Mouse (Mus musculus) embryonic facial prominence, embryonic 11.5 days (tissue): ENCODE data around the gene Usp29. TPM values are rescaled to one million over a fixed set of nuclear protein-coding genes. Genes with fewer than 3 reads are reported as not detected.

ENCODE experiments used
- ATAC-seq: fragments of 200-750 bp; cut with Nextera tagmentation; replicated peaks from 2 replicates; pipeline ENCODE4 v1.8.0; 2017; ENCODE audit warnings: low read depth; ENCODE audit not compliant: insufficient number of reproducible peaks, low FRiP score, low TSS enrichment
- DNase-seq: peaks from one replicate; pipeline ENCODE4 v3.0.0-alpha.2; 2015; ENCODE audit warnings: low spot score
- H3K27ac ChIP-seq: fragments of 300-500 bp; sonication (generic); replicated peaks from 2 replicates; pipeline ENCODE4 v1.5.1; 2014; ENCODE audit warnings: mild to moderate bottlenecking, low read depth, low read length, control low read depth
- H3K27me3 ChIP-seq: fragments of 300-500 bp; sonication (generic); 2 replicates; pipeline ENCODE4 v1.6.1; 2014; ENCODE audit warnings: mild to moderate bottlenecking, low read length, moderate library complexity, mixed read lengths; ENCODE audit not compliant: control insufficient read depth, insufficient read depth
- H3K36me3 ChIP-seq: fragments of 300-500 bp; sonication (generic); replicated peaks from 2 replicates; pipeline ENCODE4 v1.6.1; 2014; ENCODE audit warnings: low read depth, mild to moderate bottlenecking, low read length, moderate library complexity, mixed read lengths; ENCODE audit not compliant: control insufficient read depth, insufficient read depth
- H3K4me1 ChIP-seq: fragments of 300-500 bp; sonication (generic); 2 replicates; pipeline ENCODE4 v1.6.1; 2014; ENCODE audit warnings: low read length, mixed read lengths; ENCODE audit not compliant: control insufficient read depth, insufficient read depth
- H3K4me2 ChIP-seq: fragments of 300-500 bp; sonication (generic); 2 replicates; pipeline ENCODE4 v1.6.1; 2014; ENCODE audit warnings: low read depth, mild to moderate bottlenecking, control low read depth, low read length, moderate library complexity
- H3K4me3 ChIP-seq: fragments of 300-500 bp; sonication (generic); 2 replicates; pipeline ENCODE4 v1.5.1; 2014; ENCODE audit warnings: low read depth, low read length, control low read depth
- H3K9ac ChIP-seq: fragments of 300-500 bp; sonication (generic); replicated peaks from 2 replicates; pipeline ENCODE4 v1.6.1; 2014; ENCODE audit warnings: mild to moderate bottlenecking, control low read depth, low read length
- H3K9me3 ChIP-seq: fragments of 300-500 bp; sonication (generic); replicated peaks from 2 replicates; pipeline ENCODE4 v1.6.1; 2016; ENCODE audit warnings: mild to moderate bottlenecking, low read length, inconsistent platforms, mixed read lengths; ENCODE audit not compliant: control insufficient read depth
- WGBS: fragments of 180-500 bp; shearing (Covaris S2); extraction: QIAGEN DNeasy Blood & Tissue Kit; methylation state at CpG from one replicate; pipeline ENCODE4 v1.1.7; 2014; 5-methylcytosine and 5-hydroxymethylcytosine counted together
- polyA plus RNA-seq: library from polyadenylated mRNA; unstranded; fragments of >200 nt; fragmentation: Nextera tagmentation; extraction: Ambion mirVana; gene quantifications from 2 replicates; pipeline ENCODE4 v1.2.1, GENCODE M21; 2014

Gene Usp29
- polyA plus RNA-seq, 1 experiment from 2014 or later: 15.2 TPM

DNA sequence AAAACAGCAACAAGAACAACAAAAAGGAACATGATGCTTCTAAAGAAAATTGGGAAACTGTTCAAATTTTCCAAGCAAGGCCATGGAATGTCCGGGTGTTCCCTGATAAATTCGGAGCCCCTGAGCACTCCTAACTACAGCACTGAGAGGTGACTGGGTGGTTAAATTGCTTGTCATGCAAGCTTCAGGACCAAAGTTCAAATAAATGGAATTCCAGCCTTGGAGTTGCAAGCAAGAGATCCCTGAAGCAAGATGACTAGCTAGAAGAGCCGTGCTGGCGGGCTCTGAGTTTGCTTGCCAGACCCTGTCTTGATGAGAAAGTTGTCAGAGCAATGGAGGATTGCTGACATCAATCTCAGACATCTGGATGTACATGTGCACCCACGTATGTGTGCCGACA lies 71.3 kb downstream of the Usp29 start:
- Histone ChIP-seq H3K36me3 (no peaks in the 10 kb centered on the region), H3K27me3 (no peaks in the 10 kb centered on the region), H3K27ac (no peak overlapping the region), H3K4me2 (no peak overlapping the region), H3K4me1 (no peaks in the 10 kb centered on the region), H3K4me3 (no peak overlapping the region), H3K9me3 (no peaks in the 10 kb centered on the region), H3K9ac (no peak overlapping the region)
- DNase-seq (no peak), ATAC-seq (no peak)
- WGBS: 80% methylated on average over 6 of the region's 6 CpGs

DNA sequence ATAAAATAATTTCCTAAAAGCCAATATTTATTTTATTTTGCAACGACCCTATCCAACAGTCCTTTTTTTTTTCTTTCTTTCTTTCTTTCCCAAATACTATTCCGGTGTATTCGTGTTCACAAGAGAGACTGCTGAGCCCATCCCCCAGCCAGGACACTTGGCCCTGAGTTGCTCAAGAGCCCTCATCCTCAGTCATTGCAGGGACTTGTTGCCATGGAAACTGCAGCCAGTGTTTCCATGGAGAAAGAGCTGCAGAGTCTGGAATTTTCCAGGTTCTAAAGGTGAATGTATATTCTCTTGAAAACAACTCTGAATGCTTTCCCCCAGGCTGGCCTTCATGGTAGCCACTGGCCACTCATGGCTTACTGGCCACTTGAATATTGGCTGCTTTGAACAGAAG lies 80.2 kb downstream of the Usp29 start:
- no peak overlapping the region for H3K4me3 ChIP-seq
- H3K36me3 ChIP-seq: no peaks in the 10 kb centered on the region
- peak; percentile 73 for DNase-seq
- H3K27ac ChIP-seq: no peak overlapping the region
- no peaks in the 10 kb centered on the region for H3K9me3 ChIP-seq
- H3K27me3 ChIP-seq: no peaks in the 10 kb centered on the region
- no peak overlapping the region for H3K4me2 ChIP-seq
- ATAC-seq: no peak
- 65% methylated on average over 3 of the region's 3 CpGs for WGBS
- H3K9ac ChIP-seq: no peak overlapping the region
- no peaks in the 10 kb centered on the region; the same call in 1 of the 2 replicates for H3K4me1 ChIP-seq

DNA sequence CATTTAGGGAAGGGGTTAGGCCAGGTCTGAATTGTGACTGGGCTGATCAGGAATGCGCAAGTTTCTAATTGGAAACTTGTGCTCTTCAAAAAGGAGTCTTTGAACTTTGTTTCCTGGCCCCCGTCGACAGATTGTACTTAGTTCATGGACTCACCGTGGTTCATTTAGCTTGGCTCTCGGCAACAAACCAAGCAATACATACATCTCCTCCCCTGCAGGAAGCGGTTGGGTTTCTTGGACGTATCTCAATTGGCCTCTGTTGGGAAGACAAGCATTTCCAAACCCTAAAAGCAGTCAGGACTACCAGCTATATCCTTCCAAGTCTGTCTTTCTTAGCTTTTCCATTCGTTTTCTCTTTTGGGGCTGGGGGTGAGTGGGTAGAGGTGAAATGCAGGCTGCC lies 84.6 kb downstream of the Usp29 start:
- H3K4me3 ChIP-seq: no peak overlapping the region
- no peaks in the 10 kb centered on the region for H3K9me3 ChIP-seq
- H3K36me3 ChIP-seq: no peaks in the 10 kb centered on the region
- H3K27me3 ChIP-seq: no peaks in the 10 kb centered on the region
- DNase-seq: peak; percentile 26
- no peak overlapping the region for H3K4me2 ChIP-seq
- no peak overlapping the region for H3K9ac ChIP-seq
- H3K4me1 ChIP-seq: no peaks in the 10 kb centered on the region; the same call in 1 of the 2 replicates
- ATAC-seq: no peak
- WGBS: 14% methylated on average over 8 of the region's 8 CpGs
- no peak overlapping the region; the same call in 1 of the 2 replicates for H3K27ac ChIP-seq

DNA sequence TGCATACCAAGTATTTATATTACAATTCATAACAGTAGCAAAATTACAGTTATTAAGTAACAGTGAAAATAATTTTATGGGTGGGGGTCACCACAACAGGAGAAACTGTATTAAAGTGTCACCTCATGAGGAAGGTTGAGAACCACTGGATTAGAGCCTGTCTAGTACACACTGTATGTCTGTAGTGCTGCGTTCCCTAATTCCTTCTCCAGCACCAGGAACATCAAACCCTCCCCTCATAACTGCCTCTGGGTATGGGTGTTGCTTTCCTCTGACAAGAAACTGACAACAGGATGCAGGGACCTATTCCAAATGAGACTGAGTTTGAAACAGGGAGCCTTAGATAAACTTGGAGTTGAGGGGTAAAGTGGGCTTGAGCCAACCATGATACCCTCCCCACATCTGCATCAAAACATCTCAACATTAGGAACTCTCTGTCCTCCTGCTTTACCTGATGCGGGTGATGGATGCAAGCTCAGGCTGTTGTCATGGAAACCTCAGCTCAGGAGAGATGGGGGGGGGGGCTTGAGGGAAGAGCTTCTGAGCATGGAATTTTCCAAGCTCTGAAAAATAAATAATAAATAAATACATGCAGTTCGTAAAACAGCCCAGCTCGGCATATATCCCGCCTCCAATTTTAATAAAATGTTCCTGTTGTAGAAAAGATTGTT lies 86.5 kb downstream of the Usp29 start:
- WGBS: 88% methylated on average over 5 of the region's 5 CpGs
- H3K27ac ChIP-seq: no peak overlapping the region
- H3K4me3 ChIP-seq: no peak overlapping the region
- no peaks in the 10 kb centered on the region for H3K9me3 ChIP-seq
- H3K36me3 ChIP-seq: no peaks in the 10 kb centered on the region
- ATAC-seq (no peak), DNase-seq (no peak)
- H3K4me1 ChIP-seq: no peaks in the 10 kb centered on the region; the same call in 1 of the 2 replicates
- H3K27me3 ChIP-seq: no peaks in the 10 kb centered on the region
- no peak overlapping the region for H3K9ac ChIP-seq
- H3K4me2 ChIP-seq: no peak overlapping the region

DNA sequence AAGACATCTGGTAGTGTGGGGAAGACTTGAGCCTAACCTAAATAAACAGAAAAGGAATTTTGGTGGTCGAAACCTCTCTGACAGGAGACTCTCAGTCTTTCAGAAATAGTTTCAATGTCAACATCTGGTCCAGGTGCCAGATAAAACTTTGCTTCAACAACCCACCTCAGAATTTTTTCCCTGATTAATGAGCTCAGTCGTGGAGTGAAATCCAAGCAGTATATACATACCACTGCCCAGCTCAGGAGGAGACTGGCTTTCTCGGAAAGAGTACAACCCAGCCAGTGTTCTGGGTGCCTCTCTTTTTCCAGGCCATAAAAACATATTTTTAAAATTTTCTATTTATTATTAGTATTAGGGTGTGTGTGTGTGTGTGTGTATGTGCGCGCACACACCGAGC lies 89.9 kb downstream of the Usp29 start:
- DNase-seq (no peak), ATAC-seq (no peak)
- H3K36me3 ChIP-seq: no peaks in the 10 kb centered on the region
- H3K4me2 ChIP-seq: no peak overlapping the region
- H3K4me3 ChIP-seq: no peak overlapping the region
- H3K9ac ChIP-seq: no peak overlapping the region
- H3K4me1 ChIP-seq: no peaks in the 10 kb centered on the region; the same call in 1 of the 2 replicates
- WGBS: 68% methylated on average over 6 of the region's 6 CpGs
- no peak overlapping the region for H3K27ac ChIP-seq
- H3K9me3 ChIP-seq: no peaks in the 10 kb centered on the region
- H3K27me3 ChIP-seq: no peaks in the 10 kb centered on the region

DNA sequence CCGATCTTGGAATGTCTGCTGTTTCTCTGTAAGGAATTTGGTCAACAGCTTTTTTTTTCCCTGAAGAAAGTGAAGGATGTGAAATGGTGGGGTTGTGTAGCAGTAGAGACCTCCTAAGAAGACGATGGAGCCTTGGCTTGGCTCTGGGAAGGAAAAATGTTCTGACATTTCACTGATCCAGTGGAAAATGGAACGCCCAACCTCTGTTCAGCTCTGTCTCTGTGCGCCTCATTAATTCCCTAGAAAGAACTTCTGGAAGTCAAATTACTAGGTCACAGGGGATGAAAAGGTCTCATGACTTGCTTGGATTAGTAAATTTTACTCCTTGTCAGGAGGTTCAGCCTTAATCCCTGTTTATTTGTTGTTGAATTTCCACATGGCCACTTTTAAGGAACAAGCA lies 92.3 kb downstream of the Usp29 start:
- 55% methylated on average over 4 of the region's 4 CpGs for WGBS
- DNase-seq: no peak

DNA sequence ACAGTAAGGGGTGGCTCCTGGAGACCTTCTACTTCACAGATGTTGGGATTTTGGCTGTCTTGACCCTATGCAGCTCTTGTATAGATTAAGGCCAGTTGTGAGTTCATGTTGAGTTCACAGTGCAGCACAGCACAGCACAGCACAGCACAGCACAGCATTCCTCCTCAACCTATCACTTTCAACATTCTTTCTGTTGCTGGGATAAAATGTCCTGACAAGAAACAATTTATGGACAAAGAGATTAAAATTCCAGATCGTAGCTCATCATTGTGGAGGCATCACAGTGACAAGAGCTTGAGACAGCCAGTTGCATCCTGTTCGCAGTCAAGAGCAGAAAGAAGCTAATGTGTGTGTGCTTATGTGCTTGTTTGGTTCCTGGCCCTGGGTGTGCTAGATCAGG lies 93.3 kb downstream of the Usp29 start:
- DNase-seq: no peak
- H3K27me3 ChIP-seq: no peaks in the 10 kb centered on the region

More for the DNA sequence above, 92.3 kb downstream of the Usp29 start:
- no peaks in the 10 kb centered on the region for H3K36me3 ChIP-seq
- no peak overlapping the region for H3K4me3 ChIP-seq
- no peak overlapping the region for H3K9ac ChIP-seq
- no peak overlapping the region for H3K27ac ChIP-seq
- no peak for ATAC-seq
- no peaks in the 10 kb centered on the region for H3K27me3 ChIP-seq
- H3K4me2 ChIP-seq: no peak overlapping the region
- no peaks in the 10 kb centered on the region for H3K9me3 ChIP-seq
- no peaks in the 10 kb centered on the region for H3K4me1 ChIP-seq

DNA sequence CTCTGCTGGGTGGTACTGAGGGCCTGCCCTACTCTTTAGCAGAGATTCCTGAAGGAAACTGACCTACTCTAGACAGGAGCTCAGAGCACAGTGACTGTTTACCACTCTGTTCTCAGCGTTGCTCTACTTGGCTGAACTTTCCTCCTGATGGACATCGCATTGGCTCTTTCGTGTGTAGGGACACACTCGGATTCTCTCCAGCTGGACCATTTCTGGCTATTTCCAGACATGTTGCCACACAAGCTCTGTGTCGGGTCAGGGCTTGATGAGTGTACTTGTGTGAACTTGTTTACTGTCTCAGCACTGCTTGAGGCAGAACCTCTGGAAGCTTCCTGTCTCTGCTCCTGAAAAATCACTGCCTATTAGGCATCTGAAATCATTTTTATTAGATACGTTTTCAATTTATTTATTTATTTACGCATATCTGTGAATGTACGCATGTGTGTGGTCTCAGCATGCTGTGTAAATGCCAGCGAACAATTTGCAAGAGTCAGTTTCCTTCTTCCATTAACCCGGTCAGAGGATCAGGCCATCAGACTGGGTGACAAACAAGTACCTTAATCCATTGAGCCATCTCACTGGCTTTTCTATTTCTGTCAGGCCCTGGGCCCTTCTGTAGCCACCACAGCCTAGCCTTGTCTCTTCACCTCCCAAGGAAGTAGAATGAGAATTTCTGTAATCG lies 95.7 kb downstream of the Usp29 start:
- DNase-seq (no peak), ATAC-seq (no peak)
- Histone ChIP-seq H3K27me3 (no peaks in the 10 kb centered on the region), H3K9me3 (no peaks in the 10 kb centered on the region), H3K9ac (no peak overlapping the region), H3K27ac (no peak overlapping the region), H3K36me3 (no peaks in the 10 kb centered on the region), H3K4me2 (no peak overlapping the region), H3K4me3 (no peak overlapping the region), H3K4me1 (no peaks in the 10 kb centered on the region)
- 82% methylated on average over 11 of the region's 11 CpGs for WGBS

More for the DNA sequence above, 93.3 kb downstream of the Usp29 start:
- Histone ChIP-seq H3K9me3 (no peaks in the 10 kb centered on the region), H3K4me1 (no peaks in the 10 kb centered on the region), H3K4me3 (no peak overlapping the region), H3K36me3 (no peaks in the 10 kb centered on the region), H3K4me2 (no peak overlapping the region), H3K9ac (no peak overlapping the region), H3K27ac (no peak overlapping the region)
- ATAC-seq: peak; percentile 58; the same call in 1 of the 2 replicates
- 43% methylated on average over 2 of the region's 2 CpGs for WGBS
